Mouse (Mus musculus) midbrain, embryonic 13.5 days (tissue): ENCODE measurements at regions not wholly inside any gene's neighbourhood (a gene's known extent, or its start where the extent isn't known, plus 50 kb on each side); places are given as distances from the start of the nearest gene placed in this dataset.

Experiments
- ATAC-seq: fragments of 200-750 bp; cut with Nextera tagmentation; 2 replicates; pipeline ENCODE4 v1.8.0; 2017; ENCODE audit warnings: mild to moderate bottlenecking, moderate TSS enrichment, moderate library complexity
- H3K27ac ChIP-seq: fragments of 300-500 bp; sonication (generic); 2 replicates; pipeline ENCODE4 v1.5.1; 2015; ENCODE audit warnings: inconsistent platforms, mild to moderate bottlenecking, moderate library complexity
- H3K27me3 ChIP-seq: fragments of 300-500 bp; sonication (generic); 2 replicates; pipeline ENCODE4 v1.6.1; 2015; ENCODE audit warnings: mild to moderate bottlenecking, inconsistent platforms
- H3K36me3 ChIP-seq: fragments of 300-500 bp; sonication (generic); 2 replicates; pipeline ENCODE4 v1.6.1; 2015; ENCODE audit warnings: mild to moderate bottlenecking, inconsistent platforms
- H3K4me1 ChIP-seq: fragments of 300-500 bp; sonication (generic); replicated peaks from 2 replicates; pipeline ENCODE4 v1.6.1; 2015; ENCODE audit warnings: inconsistent platforms
- H3K4me2 ChIP-seq: fragments of 300-500 bp; sonication (generic); replicated peaks from 2 replicates; pipeline ENCODE4 v1.6.1; 2015; ENCODE audit warnings: moderate library complexity, mild to moderate bottlenecking, inconsistent platforms
- H3K4me3 ChIP-seq: fragments of 300-500 bp; sonication (generic); replicated peaks from 2 replicates; pipeline ENCODE4 v1.5.1; 2015; ENCODE audit warnings: mild to moderate bottlenecking, inconsistent platforms
- H3K9ac ChIP-seq: fragments of 300-500 bp; sonication (generic); replicated peaks from 2 replicates; pipeline ENCODE4 v1.6.1; 2015; ENCODE audit warnings: mild to moderate bottlenecking, inconsistent platforms
- H3K9me3 ChIP-seq: fragments of 300-500 bp; sonication (generic); 2 replicates; pipeline ENCODE4 v1.6.1; 2016; ENCODE audit warnings: mild to moderate bottlenecking, inconsistent platforms
- WGBS: fragments of 180-500 bp; shearing (Covaris S2); methylation state at CpG from one replicate; pipeline ENCODE4 v1.1.7; 2015; 5-methylcytosine and 5-hydroxymethylcytosine counted together

DNA sequence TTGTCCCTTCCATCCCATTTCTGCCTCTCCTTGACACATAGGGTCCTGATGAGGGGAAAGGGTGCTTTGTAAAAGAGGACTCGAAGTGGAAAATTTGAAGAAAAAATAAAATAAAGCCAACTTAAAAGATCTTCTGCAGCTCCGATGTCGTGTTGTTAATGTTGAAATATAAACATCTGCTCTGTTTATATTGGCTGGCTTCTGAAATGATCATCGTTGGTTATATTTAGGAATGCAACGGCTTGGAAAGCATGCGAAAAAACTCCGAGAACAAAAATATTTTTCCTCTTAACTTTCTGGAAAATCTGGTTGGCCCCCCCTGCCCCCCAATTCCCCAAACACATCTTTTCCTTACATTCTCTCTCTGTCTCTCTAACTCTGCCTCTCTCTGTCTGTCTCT lies 68.3 kb upstream of the Picalm start:
- H3K27ac ChIP-seq, result no peak overlapping the region
- no peaks in the 10 kb centered on the region for H3K9me3 ChIP-seq
- no peaks in the 10 kb centered on the region for H3K27me3 ChIP-seq
- H3K4me3 ChIP-seq, result no peak overlapping the region
- H3K9ac ChIP-seq, result no peak overlapping the region
- H3K36me3 ChIP-seq, result no peaks in the 10 kb centered on the region
- no peak overlapping the region for H3K4me2 ChIP-seq
- 93% methylated on average over 7 of the region's 7 CpGs for WGBS
- no peaks in the 10 kb centered on the region for H3K4me1 ChIP-seq
- ATAC-seq, result no peak

DNA sequence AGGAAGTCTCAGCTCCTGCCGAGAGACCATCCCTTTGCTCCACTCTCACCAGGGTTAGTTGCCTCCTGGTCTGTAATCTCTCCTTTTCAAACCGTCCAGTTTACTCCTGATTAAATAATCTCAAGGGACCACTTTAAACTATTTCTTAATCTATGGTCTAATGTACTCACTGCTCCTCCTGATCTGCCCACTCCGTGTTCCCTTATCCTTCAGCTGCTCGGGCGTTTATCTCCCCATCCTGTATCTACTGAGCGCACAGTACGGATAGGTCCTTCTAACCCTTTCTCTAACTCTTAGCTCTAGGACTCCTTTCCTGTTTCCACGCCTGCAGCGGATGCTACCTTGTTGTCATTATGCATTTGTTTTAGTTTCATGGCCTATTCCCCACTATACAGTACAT lies 67.1 kb upstream of the Picalm start:
- no peak overlapping the region for H3K4me3 ChIP-seq
- H3K4me2 ChIP-seq, result no peak overlapping the region
- no peaks in the 10 kb centered on the region for H3K4me1 ChIP-seq
- no peak overlapping the region for H3K9ac ChIP-seq
- 83% methylated on average over 9 of the region's 9 CpGs for WGBS
- ATAC-seq, result no peak
- H3K9me3 ChIP-seq, result no peaks in the 10 kb centered on the region
- no peaks in the 10 kb centered on the region for H3K27me3 ChIP-seq
- no peak overlapping the region for H3K27ac ChIP-seq
- no peaks in the 10 kb centered on the region for H3K36me3 ChIP-seq

DNA sequence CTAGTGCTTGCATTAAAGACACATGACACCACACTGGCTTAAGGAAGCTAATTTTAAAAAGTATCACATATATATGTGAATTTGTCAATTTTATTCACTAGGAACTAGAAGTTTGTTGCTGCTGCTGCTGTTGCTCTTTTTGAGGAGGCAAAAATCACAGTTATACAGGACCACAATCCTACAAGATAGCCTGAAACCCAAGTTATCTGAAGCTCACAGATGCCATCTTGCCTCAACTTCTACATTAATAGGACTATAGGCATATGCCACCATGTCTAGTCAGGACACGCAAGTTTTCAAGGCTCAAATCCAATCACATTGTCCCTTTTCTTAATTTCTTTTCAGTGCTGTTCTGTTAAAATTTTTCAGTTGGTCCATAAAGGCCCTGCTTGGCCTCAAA lies 65.8 kb upstream of the Picalm start:
- Histone ChIP-seq H3K27me3 (no peaks in the 10 kb centered on the region), H3K9me3 (no peaks in the 10 kb centered on the region), H3K4me1 (0 out of 2 replicates have a peak, but pooled peaks cover 4% of the 10 kb centered on the region), H3K4me3 (no peak overlapping the region), H3K4me2 (no peak overlapping the region), H3K36me3 (no peaks in the 10 kb centered on the region), H3K27ac (no peak overlapping the region), H3K9ac (no peak overlapping the region)
- no peak for ATAC-seq
- 96% methylated on average over 1 of the region's 1 CpGs for WGBS

DNA sequence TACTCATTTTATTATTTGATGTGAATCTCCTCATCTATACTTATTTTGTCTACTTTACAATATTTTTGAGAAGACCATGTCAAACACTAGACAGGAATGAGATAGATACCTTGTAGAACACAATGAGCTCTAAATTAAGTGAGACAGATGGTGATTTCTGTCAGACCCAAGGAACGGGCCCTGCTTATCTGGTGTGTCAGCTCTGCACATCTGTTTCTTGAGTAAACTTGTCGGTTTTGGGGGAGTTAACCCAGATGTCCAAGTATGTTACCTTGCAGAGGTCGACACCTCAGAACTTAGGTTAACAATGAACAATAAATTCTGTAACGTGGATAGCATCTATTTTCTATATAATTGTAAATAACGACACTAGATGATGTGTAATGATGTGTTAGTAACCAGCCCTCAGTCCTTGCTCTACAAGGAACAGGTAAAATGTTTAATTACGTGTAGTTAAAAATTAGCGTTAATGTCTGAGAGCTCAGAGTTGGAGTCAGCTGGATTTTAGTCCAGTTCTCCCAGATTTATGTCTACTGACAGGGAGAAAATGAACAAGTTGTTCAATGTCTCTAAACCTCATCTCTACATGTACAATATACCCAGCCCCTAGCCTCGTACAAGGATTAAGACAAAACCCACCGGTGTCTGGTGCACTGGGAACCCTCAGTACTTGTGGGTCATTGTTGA lies 64.6 kb upstream of the Picalm start:
- H3K27me3 ChIP-seq, result no peaks in the 10 kb centered on the region
- H3K9ac ChIP-seq, result no peak overlapping the region
- H3K9me3 ChIP-seq, result no peaks in the 10 kb centered on the region
- no peaks in the 10 kb centered on the region for H3K36me3 ChIP-seq
- no peak overlapping the region for H3K4me3 ChIP-seq
- no peak for ATAC-seq
- 0 out of 2 replicates have a peak, but pooled peaks cover 4% of the 10 kb centered on the region for H3K4me1 ChIP-seq
- H3K27ac ChIP-seq, result no peak overlapping the region
- no peak overlapping the region for H3K4me2 ChIP-seq
- WGBS, result 89% methylated on average over 9 of the region's 9 CpGs

DNA sequence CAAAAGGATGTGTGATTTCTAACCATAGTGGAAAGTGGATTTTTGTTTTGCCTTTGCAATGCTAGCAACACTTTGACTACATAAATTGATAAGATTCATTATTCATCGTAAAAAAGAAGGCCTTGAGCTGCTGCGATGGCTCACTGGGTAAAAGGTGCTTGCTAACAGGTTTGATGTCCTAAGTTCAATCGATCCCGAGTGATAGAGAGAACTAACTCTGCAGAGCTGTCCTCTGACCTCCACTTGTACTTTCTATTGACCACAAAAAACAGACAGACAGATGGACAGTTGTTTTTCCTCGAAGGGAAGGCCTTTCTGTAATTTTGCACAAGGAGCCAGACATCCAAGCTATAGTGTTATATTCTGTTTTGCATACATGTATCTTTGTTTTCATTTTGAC lies 63.7 kb upstream of the Picalm start:
- 90% methylated on average over 5 of the region's 5 CpGs for WGBS
- H3K36me3 ChIP-seq, result no peaks in the 10 kb centered on the region
- H3K4me3 ChIP-seq, result no peak overlapping the region
- no peaks in the 10 kb centered on the region for H3K27me3 ChIP-seq
- no peak overlapping the region for H3K9ac ChIP-seq
- H3K4me1 ChIP-seq, result 0 out of 2 replicates have a peak, but pooled peaks cover 4% of the 10 kb centered on the region
- no peak overlapping the region for H3K27ac ChIP-seq
- no peak for ATAC-seq
- no peak overlapping the region for H3K4me2 ChIP-seq
- H3K9me3 ChIP-seq, result no peaks in the 10 kb centered on the region

DNA sequence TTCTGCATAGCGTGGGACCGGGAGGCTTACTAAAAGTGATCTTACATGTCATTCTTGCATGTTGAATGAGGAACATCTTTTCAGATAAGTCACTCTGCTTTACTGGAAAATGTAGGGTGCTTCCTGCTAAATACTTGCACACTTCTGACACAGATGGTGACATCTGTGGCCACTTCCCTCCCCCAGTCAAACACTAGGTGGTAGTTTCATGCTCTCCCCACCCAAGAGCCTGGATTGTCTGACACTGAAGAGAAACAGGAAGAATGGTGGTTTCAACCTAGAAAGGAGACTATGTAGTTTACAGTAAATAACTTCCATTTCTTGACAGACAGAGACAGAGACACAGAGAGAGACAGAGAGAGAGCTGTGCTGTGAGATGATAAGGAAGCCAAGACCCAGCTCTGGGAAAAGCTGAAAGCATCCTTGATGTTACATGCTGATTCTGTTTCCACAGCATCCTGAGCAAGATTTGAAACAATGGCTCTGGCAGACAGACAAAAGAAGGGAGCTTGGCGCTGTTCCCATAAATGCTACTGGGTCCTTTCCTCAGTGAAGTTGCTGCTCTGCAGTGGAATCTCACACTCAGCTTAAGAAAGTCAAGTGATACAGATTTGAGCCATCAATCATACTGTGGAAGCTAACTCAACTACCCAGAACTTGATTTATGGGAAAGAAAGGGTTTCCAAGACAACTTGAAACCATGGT lies 61.9 kb upstream of the Picalm start:
- no peak for ATAC-seq

DNA sequence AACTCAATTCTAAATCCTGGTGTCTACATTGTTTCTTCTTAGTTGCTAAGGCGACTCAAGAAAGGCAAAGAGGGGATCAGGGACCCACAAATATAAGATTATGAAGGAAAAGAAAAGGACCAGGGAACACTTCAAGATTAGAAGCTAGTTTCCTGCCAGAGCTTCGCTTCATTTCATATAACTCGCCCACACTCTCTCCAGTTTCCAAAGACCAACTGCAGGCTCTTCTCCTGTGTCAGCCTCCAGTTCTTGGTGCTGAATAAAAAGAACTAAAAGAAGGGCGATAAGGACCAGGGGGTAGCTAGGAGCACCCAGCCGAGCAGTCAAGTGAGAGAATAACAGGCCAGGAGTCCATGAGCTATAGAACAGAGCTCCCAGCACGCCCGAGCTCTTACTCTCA lies 59.7 kb upstream of the Picalm start:
- no peak for ATAC-seq
- no peak overlapping the region for H3K27ac ChIP-seq
- WGBS, result 71% methylated on average over 7 of the region's 7 CpGs

More for the DNA sequence above, 61.9 kb upstream of the Picalm start:
- no peak overlapping the region for H3K4me3 ChIP-seq
- no peaks in the 10 kb centered on the region for H3K27me3 ChIP-seq
- H3K9ac ChIP-seq, result no peak overlapping the region
- no peak overlapping the region for H3K4me2 ChIP-seq
- H3K9me3 ChIP-seq, result no peaks in the 10 kb centered on the region; the same call in 1 of the 2 replicates
- no peaks in the 10 kb centered on the region for H3K36me3 ChIP-seq
- 84% methylated on average over 3 of the region's 3 CpGs for WGBS
- H3K27ac ChIP-seq, result no peak overlapping the region
- H3K4me1 ChIP-seq, result 0 out of 2 replicates have a peak, but pooled peaks cover 4% of the 10 kb centered on the region

DNA sequence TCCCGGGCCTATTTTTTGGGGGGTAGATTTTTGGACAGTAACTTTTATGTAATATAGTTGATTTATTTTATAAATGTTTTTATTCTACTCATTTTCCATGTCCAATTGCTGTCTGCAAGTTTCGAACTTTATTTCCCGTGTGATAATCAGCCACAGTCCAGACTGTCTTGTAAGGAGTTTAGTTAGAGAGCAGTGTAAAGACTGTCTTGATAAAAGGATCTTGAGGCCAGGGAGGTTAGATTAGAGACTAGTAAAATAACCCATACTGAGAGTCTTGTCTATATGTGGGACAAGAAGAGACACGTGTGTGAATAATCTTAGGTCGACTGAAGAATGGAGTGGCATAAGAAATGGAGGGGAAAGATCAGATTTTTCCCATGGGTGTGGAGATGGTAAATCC lies 56.1 kb upstream of the Picalm start:
- Histone ChIP-seq H3K36me3 (no peaks in the 10 kb centered on the region), H3K4me1 (no peaks in the 10 kb centered on the region), H3K4me3 (no peak overlapping the region), H3K27ac (no peak overlapping the region), H3K9ac (no peak overlapping the region), H3K9me3 (no peaks in the 10 kb centered on the region; the same call in 1 of the 2 replicates), H3K27me3 (no peaks in the 10 kb centered on the region), H3K4me2 (no peak overlapping the region)
- WGBS, result 90% methylated on average over 5 of the region's 5 CpGs
- no peak for ATAC-seq

More for the DNA sequence above, 59.7 kb upstream of the Picalm start:
- 0 out of 2 replicates have a peak, but pooled peaks cover 4% of the 10 kb centered on the region for H3K4me1 ChIP-seq
- H3K36me3 ChIP-seq, result no peaks in the 10 kb centered on the region
- H3K4me3 ChIP-seq, result no peak overlapping the region
- H3K9me3 ChIP-seq, result no peaks in the 10 kb centered on the region; the same call in 1 of the 2 replicates
- no peak overlapping the region for H3K4me2 ChIP-seq
- H3K9ac ChIP-seq, result no peak overlapping the region
- H3K27me3 ChIP-seq, result no peaks in the 10 kb centered on the region

DNA sequence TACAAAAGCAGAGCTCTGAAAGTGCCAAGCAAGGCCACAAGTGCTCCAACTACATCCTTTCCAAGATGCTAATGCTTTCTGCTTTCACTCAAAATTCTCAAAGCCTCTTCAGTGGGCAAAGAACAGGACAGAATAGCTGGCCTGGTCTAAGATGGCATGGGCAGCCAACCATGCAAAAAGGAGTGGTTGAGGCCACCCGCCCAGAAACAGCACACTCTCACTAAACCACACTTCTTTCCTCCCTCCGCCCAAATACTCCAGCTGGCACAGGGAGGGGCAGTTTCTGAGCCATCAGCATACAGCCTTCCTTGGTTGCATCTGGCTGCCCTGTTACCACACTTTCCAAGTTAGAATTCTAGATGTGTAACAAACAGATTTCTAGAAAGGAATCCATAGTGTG lies 55.4 kb upstream of the Picalm start:
- Histone ChIP-seq H3K9me3 (no peaks in the 10 kb centered on the region; the same call in 1 of the 2 replicates), H3K4me2 (no peak overlapping the region), H3K27ac (no peak overlapping the region), H3K4me1 (no peaks in the 10 kb centered on the region), H3K36me3 (no peaks in the 10 kb centered on the region), H3K4me3 (no peak overlapping the region), H3K27me3 (no peaks in the 10 kb centered on the region), H3K9ac (no peak overlapping the region)
- 86% methylated on average over 2 of the region's 2 CpGs for WGBS
- no peak for ATAC-seq

DNA sequence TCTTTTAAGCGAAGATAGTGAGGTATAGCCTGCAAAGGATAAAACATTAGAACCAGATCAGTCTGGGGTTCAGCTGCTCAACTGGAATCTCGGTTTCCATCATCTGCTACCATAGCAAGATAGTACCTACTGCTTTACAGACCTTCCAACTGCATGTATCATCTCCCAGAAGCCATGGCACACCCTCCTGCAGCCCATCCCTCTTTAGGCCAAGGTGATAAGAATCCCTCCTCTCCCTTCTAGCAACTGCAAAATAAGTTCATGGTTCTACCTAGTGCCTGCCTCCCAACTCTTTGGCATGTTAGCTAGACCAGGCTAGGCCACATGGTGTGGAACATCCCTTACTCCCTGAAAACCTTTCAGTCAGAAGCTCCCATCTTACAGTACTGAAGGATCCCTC lies 52.4 kb upstream of the Picalm start:
- H3K4me1 ChIP-seq, result no peaks in the 10 kb centered on the region
- no peak overlapping the region for H3K4me3 ChIP-seq
- ATAC-seq, result no peak
- no peak overlapping the region for H3K4me2 ChIP-seq
- no peak overlapping the region for H3K9ac ChIP-seq
- WGBS, result 85% methylated on average over 2 of the region's 2 CpGs
- no peaks in the 10 kb centered on the region for H3K27me3 ChIP-seq
- H3K9me3 ChIP-seq, result no peaks in the 10 kb centered on the region; the same call in 1 of the 2 replicates
- no peak overlapping the region for H3K27ac ChIP-seq
- H3K36me3 ChIP-seq, result no peaks in the 10 kb centered on the region

DNA sequence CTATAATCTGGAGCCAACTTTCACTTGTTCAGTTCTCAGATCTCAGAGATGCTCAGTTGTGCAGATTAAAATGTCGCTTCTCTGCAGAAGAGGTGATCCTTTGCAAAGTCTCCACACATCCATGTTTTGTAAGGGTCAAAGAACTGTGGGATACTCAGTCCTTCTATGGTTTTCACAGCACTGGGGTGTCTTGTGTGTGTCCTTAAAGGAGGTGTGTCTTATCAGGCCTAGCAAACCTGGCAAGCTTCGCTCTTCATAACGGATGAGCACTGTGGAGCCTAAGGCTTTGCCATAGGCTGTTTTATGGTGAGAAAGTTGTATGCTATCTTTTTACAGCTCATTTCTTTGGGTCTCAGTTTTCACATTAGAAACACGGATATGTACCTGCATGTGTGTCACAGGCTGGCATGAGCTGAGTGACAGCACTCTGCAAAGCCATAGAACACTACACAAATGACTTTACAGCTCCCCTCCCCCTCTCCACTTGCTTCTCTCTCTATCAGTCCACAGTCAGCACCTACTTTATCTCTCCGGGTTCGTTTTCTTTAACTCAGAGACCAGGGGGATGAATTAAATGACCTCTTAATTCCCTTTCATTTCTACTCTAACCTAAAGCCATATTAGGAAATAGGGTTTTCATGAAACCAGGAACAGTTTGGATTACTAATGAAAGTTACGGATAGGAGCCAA lies 49.8 kb upstream of the Picalm start:
- no peaks in the 10 kb centered on the region for H3K36me3 ChIP-seq
- no peak overlapping the region for H3K27ac ChIP-seq
- ATAC-seq, result no peak
- no peak overlapping the region for H3K4me2 ChIP-seq
- no peaks in the 10 kb centered on the region for H3K4me1 ChIP-seq
- 80% methylated on average over 7 of the region's 7 CpGs for WGBS
- H3K27me3 ChIP-seq, result no peaks in the 10 kb centered on the region
- H3K9me3 ChIP-seq, result no peaks in the 10 kb centered on the region
- H3K9ac ChIP-seq, result no peak overlapping the region
- H3K4me3 ChIP-seq, result no peak overlapping the region
